Mouse (Mus musculus) neural tube, embryonic 14.5 days (tissue): Measurements from ENCODE around the gene Atp7a. TPM values are rescaled to one million over a fixed set of nuclear protein-coding genes. Genes with fewer than 3 reads are reported as not detected.

Experiments
- ATAC-seq: fragments of 200-750 bp; cut with Nextera tagmentation; 2 replicates; pipeline ENCODE4 v1.8.0; 2017; ENCODE audit warnings: low read depth, mild to moderate bottlenecking, moderate TSS enrichment, moderate library complexity
- H3K27ac ChIP-seq: fragments of 300-500 bp; sonication (generic); 2 replicates; pipeline ENCODE4 v1.5.1; 2014; ENCODE audit warnings: low read depth, mild to moderate bottlenecking, control low read depth, low read length, moderate library complexity, mixed read lengths
- H3K27me3 ChIP-seq: fragments of 300-500 bp; sonication (generic); 2 replicates; pipeline ENCODE4 v1.6.1; 2014; ENCODE audit warnings: low read length; ENCODE audit not compliant: control insufficient read depth, insufficient read depth
- H3K36me3 ChIP-seq: fragments of 300-500 bp; sonication (generic); 2 replicates; pipeline ENCODE4 v1.6.1; 2014; ENCODE audit warnings: low read length, mixed read lengths; ENCODE audit not compliant: control insufficient read depth, insufficient read depth
- H3K4me1 ChIP-seq: fragments of 300-500 bp; sonication (generic); 2 replicates; pipeline ENCODE4 v1.6.1; 2014; ENCODE audit warnings: low read length; ENCODE audit not compliant: control insufficient read depth, insufficient read depth
- H3K4me2 ChIP-seq: fragments of 300-500 bp; sonication (generic); 2 replicates; pipeline ENCODE4 v1.6.1; 2014; ENCODE audit warnings: mild to moderate bottlenecking, low read depth, low read length, control low read depth
- H3K4me3 ChIP-seq: fragments of 300-500 bp; sonication (generic); 2 replicates; pipeline ENCODE4 v1.5.1; 2014; ENCODE audit warnings: low read depth, low read length, control low read depth, mixed read lengths
- H3K9ac ChIP-seq: fragments of 300-500 bp; sonication (generic); replicated peaks from 2 replicates; pipeline ENCODE4 v1.6.1; 2014; ENCODE audit warnings: low read depth, mild to moderate bottlenecking, control low read depth, low read length, mixed read lengths
- H3K9me3 ChIP-seq: fragments of 300-500 bp; sonication (generic); 2 replicates; pipeline ENCODE4 v1.6.1; 2016; ENCODE audit warnings: low read length; ENCODE audit not compliant: control insufficient read depth
- WGBS: fragments of 180-500 bp; shearing (Covaris S2); extraction: QIAGEN DNeasy Blood & Tissue Kit; methylation state at CpG from one replicate; pipeline ENCODE4 v1.1.7; 2014; 5-methylcytosine and 5-hydroxymethylcytosine counted together
- polyA plus RNA-seq: library from polyadenylated mRNA; unstranded; fragments of >200 nt; fragmentation: Nextera tagmentation; extraction: Ambion mirVana; gene quantifications from 2 replicates; pipeline ENCODE4 v1.2.1, GENCODE M21; 2014

The Atp7a gene
- polyA plus RNA-seq, 1 experiment from 2014 or later, result 12.3 TPM

DNA sequence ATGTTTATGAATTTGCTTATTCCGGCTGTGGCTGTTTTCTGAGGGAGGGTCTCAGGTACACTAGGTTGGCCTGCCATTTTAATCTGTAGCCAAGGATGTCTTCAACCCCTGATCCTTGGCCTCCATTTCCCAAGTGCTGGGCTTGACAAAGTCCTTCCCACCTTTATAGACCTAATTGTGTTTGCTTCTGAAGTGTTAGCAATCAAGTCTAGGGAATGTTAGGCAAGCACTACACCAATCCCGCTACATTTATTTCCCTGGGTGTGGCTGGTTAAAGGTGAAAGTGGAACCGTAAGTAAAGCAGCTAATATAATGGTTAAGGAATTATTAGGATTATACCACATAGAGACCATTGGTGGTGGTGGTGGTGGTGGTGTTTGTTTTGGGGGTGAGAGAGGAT, 10.0 kb upstream of the Atp7a start:
- 91% methylated on average over 3 of the region's 3 CpGs for WGBS
- H3K4me3 ChIP-seq, result no peak overlapping the region

GRCm38 (mm10) chrX:106017516-106017915, 9.6 kb upstream of the Atp7a start:
- Histone ChIP-seq H3K9me3 (no peaks in the 10 kb centered on the region), H3K9ac (no peak overlapping the region), H3K4me1 (no peaks in the 10 kb centered on the region), H3K27me3 (no peaks in the 10 kb centered on the region), H3K27ac (no peak overlapping the region), H3K36me3 (no peaks in the 10 kb centered on the region), H3K4me3 (no peak overlapping the region), H3K4me2 (no peak overlapping the region)
- ATAC-seq, result no peak
- WGBS, result 93% methylated on average over 4 of the region's 4 CpGs

More for the DNA sequence above, 10.0 kb upstream of the Atp7a start:
- H3K27me3 ChIP-seq, result no peaks in the 10 kb centered on the region
- ATAC-seq, result no peak
- no peaks in the 10 kb centered on the region for H3K4me1 ChIP-seq
- H3K4me2 ChIP-seq, result no peak overlapping the region
- no peaks in the 10 kb centered on the region for H3K36me3 ChIP-seq
- no peak overlapping the region for H3K27ac ChIP-seq
- no peaks in the 10 kb centered on the region for H3K9me3 ChIP-seq
- H3K9ac ChIP-seq, result no peak overlapping the region

DNA sequence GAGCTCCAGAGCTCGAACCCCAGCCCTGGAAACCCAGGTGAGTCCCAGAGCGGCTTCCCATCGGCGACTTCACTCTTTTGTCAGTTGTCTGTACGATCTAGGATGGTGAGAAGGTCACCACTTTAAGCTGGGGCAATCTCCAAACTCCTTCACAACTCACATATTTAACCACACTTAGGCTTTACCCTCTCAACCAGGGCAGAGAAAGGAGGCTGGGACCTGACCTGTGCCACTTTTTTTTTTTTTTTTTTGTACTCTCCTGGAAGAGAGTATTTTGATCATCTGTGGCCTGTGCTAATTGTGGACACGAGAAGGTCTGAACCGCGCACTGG, 233 bp downstream of the Atp7a start:
- WGBS, result 16% methylated on average over 8 of the region's 8 CpGs
- no peak; the same call in 1 of the 2 replicates for ATAC-seq
- no peak overlapping the region for H3K27ac ChIP-seq

DNA sequence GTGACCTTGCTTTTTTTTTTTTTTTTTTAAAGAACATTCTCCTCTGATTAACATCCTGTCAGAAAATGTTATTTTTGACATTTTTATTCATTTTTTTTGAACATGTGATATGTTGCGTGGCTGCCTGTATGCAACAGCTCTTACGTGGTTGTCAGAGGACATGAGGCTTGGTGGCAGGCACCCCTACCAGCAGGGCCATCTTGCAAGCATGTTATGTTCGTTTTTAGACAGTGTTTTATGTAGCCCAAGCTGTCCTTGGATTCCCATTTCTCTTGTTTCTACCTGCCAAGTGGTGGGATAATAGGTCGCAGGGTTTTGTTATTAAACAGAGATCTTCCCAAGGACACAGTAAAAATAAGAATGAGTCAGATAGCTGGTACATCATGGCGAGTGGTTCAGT, 3.1 kb downstream of the Atp7a start:
- no peaks in the 10 kb centered on the region for H3K4me1 ChIP-seq
- no peak overlapping the region for H3K9ac ChIP-seq

More for the DNA sequence above, 233 bp downstream of the Atp7a start:
- Histone ChIP-seq H3K4me2 (peak overlapping the region; percentile 51), H3K36me3 (no peaks in the 10 kb centered on the region), H3K4me3 (peak overlapping the region; percentile 48), H3K27me3 (no peaks in the 10 kb centered on the region), H3K9ac (peak overlapping the region; percentile 47), H3K9me3 (no peaks in the 10 kb centered on the region), H3K4me1 (no peaks in the 10 kb centered on the region)

DNA sequence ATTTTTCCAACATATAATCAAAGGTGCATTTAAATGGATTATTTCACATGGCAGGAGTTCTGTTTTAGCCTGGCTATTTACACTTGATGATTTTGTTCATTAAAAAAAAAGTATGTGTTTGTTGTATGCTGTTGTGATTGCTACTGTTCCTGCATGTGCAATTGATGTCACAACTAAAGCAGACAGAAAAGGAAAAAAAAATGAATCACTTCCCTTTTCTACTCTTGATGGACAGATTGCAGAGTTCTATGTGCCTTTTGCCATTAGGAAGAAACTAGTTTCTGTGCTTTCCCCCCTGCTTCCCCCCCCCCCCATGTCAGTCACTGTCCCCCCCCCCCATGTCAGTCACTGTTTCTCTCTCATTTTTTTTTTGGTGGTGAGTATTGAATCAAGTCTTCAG, 4.0 kb downstream of the Atp7a start:
- no peak overlapping the region for H3K4me2 ChIP-seq
- no peaks in the 10 kb centered on the region for H3K9me3 ChIP-seq
- no peaks in the 10 kb centered on the region for H3K4me1 ChIP-seq
- no peak for ATAC-seq
- no peak overlapping the region for H3K4me3 ChIP-seq
- H3K9ac ChIP-seq, result no peak overlapping the region
- H3K36me3 ChIP-seq, result no peaks in the 10 kb centered on the region
- H3K27ac ChIP-seq, result no peak overlapping the region
- H3K27me3 ChIP-seq, result no peaks in the 10 kb centered on the region

More for the DNA sequence above, 3.1 kb downstream of the Atp7a start:
- no peaks in the 10 kb centered on the region for H3K9me3 ChIP-seq
- H3K4me3 ChIP-seq, result no peak overlapping the region
- H3K36me3 ChIP-seq, result no peaks in the 10 kb centered on the region
- WGBS, result 75% methylated on average over 5 of the region's 5 CpGs
- no peak for ATAC-seq
- no peaks in the 10 kb centered on the region for H3K27me3 ChIP-seq
- H3K27ac ChIP-seq, result no peak overlapping the region
- peak overlapping the region; percentile 6; the same call in 1 of the 2 replicates for H3K4me2 ChIP-seq

DNA sequence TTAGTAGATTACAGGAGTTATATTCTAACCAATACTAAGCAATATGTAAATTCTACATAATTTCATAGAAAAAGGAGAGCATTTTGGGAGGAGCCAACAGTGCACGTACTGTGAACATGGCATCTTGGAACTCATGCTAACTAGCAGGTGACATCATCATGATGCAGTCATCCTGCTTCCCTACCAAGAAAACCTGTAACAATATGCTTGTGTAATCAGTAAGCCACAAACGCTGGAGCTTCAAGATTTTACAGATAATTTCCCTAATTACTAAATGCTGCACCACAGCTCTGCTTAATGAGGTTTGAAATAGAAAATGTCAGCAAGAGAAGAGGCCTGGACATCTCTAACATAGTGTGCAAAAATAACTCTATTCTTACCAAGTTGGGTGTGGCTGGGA, 8.7 kb downstream of the Atp7a start:
- H3K4me2 ChIP-seq, result no peak overlapping the region
- 63% methylated on average over 2 of the region's 2 CpGs for WGBS
- no peak for ATAC-seq

DNA sequence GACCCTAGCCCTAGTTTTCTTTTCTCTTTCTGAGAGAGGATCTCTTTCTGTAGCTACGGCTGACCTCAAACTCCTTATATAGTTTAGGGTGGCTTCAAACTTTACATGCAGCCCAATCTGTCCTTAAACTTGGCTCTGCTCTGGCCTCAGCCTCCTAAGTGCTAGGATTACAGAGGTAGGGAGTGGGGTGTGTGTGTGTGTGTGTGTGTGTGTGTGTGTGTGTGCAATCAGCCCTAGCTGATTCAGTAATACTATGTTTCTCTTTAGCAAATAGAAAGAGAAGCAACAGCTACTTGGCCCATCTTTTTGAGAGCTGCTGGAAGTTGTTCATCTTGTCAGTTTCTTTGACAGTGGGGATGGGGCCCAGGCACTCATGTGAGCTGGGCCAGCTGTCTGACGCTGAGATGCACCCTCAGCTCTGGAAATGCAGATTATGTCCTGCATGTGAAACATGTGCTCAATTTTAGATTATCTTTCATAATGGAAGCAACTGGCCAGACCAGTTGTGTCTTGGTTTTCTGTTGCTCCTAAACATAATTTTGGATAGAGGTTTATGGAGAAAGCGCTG, 10.2 kb downstream of the Atp7a start:
- no peak for ATAC-seq
- Histone ChIP-seq H3K9me3 (no peaks in the 10 kb centered on the region), H3K4me1 (no peaks in the 10 kb centered on the region), H3K4me3 (no peak overlapping the region), H3K27me3 (no peaks in the 10 kb centered on the region), H3K27ac (no peak overlapping the region), H3K4me2 (no peak overlapping the region), H3K9ac (no peak overlapping the region), H3K36me3 (no peaks in the 10 kb centered on the region)
- 75% methylated on average over 3 of the region's 3 CpGs for WGBS

More for the DNA sequence above, 8.7 kb downstream of the Atp7a start:
- Histone ChIP-seq H3K27me3 (no peaks in the 10 kb centered on the region), H3K27ac (no peak overlapping the region), H3K9me3 (no peaks in the 10 kb centered on the region), H3K36me3 (no peaks in the 10 kb centered on the region), H3K9ac (no peak overlapping the region), H3K4me1 (no peaks in the 10 kb centered on the region), H3K4me3 (no peak overlapping the region)

DNA sequence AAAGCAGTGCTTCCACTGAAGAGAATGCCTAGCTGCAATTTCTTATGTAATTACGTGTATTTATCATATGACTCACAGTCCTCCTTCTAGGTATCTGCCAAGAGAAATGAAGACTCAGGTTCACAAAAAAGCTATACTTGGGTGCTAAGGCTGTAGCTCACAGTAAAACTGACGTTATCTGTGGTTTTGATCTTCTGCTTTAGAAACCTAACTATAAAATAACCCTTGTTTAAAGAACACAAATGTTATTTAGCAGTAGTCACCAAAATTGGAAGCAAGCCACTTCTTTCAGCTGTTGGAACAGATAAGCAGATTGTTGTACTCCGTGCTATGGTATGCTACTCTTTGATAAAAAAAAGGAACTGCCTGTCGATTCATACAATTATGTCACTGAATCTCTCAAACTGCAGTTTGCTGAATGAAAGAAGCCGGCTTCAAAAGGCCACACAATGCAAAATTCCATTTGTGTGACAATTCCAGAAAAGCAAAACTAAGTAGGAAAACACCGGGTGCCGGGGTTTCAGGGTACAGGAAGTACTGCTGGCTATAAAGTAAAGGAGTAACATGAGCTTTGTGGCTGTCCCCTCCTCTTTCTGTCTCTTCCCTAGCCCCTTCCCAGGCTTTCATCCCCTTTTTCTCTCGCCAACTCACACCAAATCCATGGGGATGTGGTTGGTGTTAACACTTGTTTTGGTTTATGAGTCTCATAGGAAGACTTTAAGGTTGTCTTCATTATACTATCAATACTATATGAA, 17.0 kb downstream of the Atp7a start:
- ATAC-seq, result no peak
- no peak overlapping the region for H3K4me2 ChIP-seq
- WGBS, result 39% methylated on average over 8 of the region's 8 CpGs
- no peaks in the 10 kb centered on the region for H3K9me3 ChIP-seq
- H3K36me3 ChIP-seq, result no peaks in the 10 kb centered on the region
- H3K27ac ChIP-seq, result no peak overlapping the region
- H3K4me3 ChIP-seq, result no peak overlapping the region
- H3K9ac ChIP-seq, result no peak overlapping the region
- no peaks in the 10 kb centered on the region for H3K4me1 ChIP-seq
- H3K27me3 ChIP-seq, result no peaks in the 10 kb centered on the region

- no peak for ATAC-seq
- no peaks in the 10 kb centered on the region for H3K27me3 ChIP-seq
- H3K4me1 ChIP-seq, result no peaks in the 10 kb centered on the region
- H3K4me2 ChIP-seq, result no peak overlapping the region
- H3K36me3 ChIP-seq, result no peaks in the 10 kb centered on the region
- H3K9me3 ChIP-seq, result no peaks in the 10 kb centered on the region
- no peak overlapping the region for H3K4me3 ChIP-seq
- 28% methylated on average over 2 of the region's 2 CpGs for WGBS
- no peak overlapping the region for H3K9ac ChIP-seq
- H3K27ac ChIP-seq, result no peak overlapping the region
These were observed 18.4 kb downstream of the Atp7a start for GRCm38 (mm10) chrX:106045455-106045854.
